Mouse (Mus musculus): ENCODE measurements around the gene Klri2. TPM values are rescaled to one million over a fixed set of nuclear protein-coding genes. Genes with fewer than 3 reads are reported as not detected.

Gene Klri2
- polyA plus RNA-seq, 1 experiment: not detected

Small RNA genes within 50 kb of the gene (microRNA-seq; reads per million reads assigned to microRNA genes)
- gene Mir680-1 (ENCODE audit: borderline microRNAs expressed): not detected

Other genes starting within 250 kb of the Klri2 start
- gene Olr1, start 233.3 kb downstream of the Klri2 start, polyA plus RNA-seq (2012; fragmentation: generic; extraction: Trizol): 0.99 TPM
- 0.02 TPM for gene Tmem52b, start 227.9 kb downstream of the Klri2 start, polyA plus RNA-seq (2012; fragmentation: generic; extraction: Trizol)
- 64.3 TPM for gene Gabarapl1, start 207.3 kb downstream of the Klri2 start, polyA plus RNA-seq (2012; fragmentation: generic; extraction: Trizol)
- not detected for gene Klre1, start 162.6 kb downstream of the Klri2 start, polyA plus RNA-seq (2012; fragmentation: generic; extraction: Trizol)
- not detected for gene Klrd1, start 148.7 kb downstream of the Klri2 start, polyA plus RNA-seq (2012; fragmentation: generic; extraction: Trizol)
- not detected for gene Klrk1, start 116.6 kb downstream of the Klri2 start, polyA plus RNA-seq (2012; fragmentation: generic; extraction: Trizol)
- gene Klrc3, start 97.1 kb downstream of the Klri2 start, polyA plus RNA-seq (2012; fragmentation: generic; extraction: Trizol): not detected
- not detected for gene Klrc2, start 79.8 kb downstream of the Klri2 start, polyA plus RNA-seq (2012; fragmentation: generic; extraction: Trizol)
- gene Klrc1, start 61.5 kb downstream of the Klri2 start, polyA plus RNA-seq (2012; fragmentation: generic; extraction: Trizol): not detected
- not detected for gene Klri1, start 23.4 kb downstream of the Klri2 start, polyA plus RNA-seq (2012; fragmentation: generic; extraction: Trizol)
- gene Gm156, start 43.8 kb upstream of the Klri2 start, polyA plus RNA-seq (2012; fragmentation: generic; extraction: Trizol): not detected
- gene Gm17631, start 122.2 kb upstream of the Klri2 start, polyA plus RNA-seq (2012; fragmentation: generic; extraction: Trizol): not detected
- 0.02 TPM for gene Klra17, start 136.2 kb upstream of the Klri2 start, polyA plus RNA-seq (2012; fragmentation: generic; extraction: Trizol)
- not detected for gene Klra5, start 177.2 kb upstream of the Klri2 start, polyA plus RNA-seq (2012; fragmentation: generic; extraction: Trizol)